Mouse (Mus musculus) gastrocnemius, postnatal 4 days (tissue): ENCODE results near the gene Tmem127. TPM values are rescaled to one million over a fixed set of nuclear protein-coding genes. Genes with fewer than 3 reads are reported as not detected.
"Not testable (repeated sequence)": the region's sequence is repeated elsewhere in the genome, so short reads cannot be mapped to it uniquely, and the experiment has no call there.

Experiments used
- DNase-seq, 2 experiments: peaks; one replicate each; pipeline ENCODE4 v3.0.0; 2021 to 2022; ENCODE audit warnings: low spot score in 2 of 2, mixed read lengths in 2 of 2
- long read RNA-seq, 2 experiments: library from polyadenylated mRNA; stranded (forward); transcript quantifications; one replicate each; pipeline ENCODE4 v2.0.0; 2021
- total RNA-seq, 2 experiments: library from RNA; stranded (reverse); gene quantifications; 2 replicates each; pipeline ENCODE4 v1.2.3; 2021

The Tmem127 gene
- total RNA-seq, result 10 to 100 TPM; 47.9 to 48.5 TPM
- long read RNA-seq, experiment 1, full-length matches to known transcripts, result 7 of 26 reads
- long read RNA-seq, experiment 1, partial matches to known transcripts, result 5 of 26 reads
- long read RNA-seq, experiment 1, other reads (novel, unspliced or antisense), result 14 of 26 reads
- long read RNA-seq, experiment 2, full-length matches to known transcripts, result 16 of 35 reads
- long read RNA-seq, experiment 2, partial matches to known transcripts, result 3 of 35 reads
- long read RNA-seq, experiment 2, other reads (novel, unspliced or antisense), result 16 of 35 reads

DNA sequence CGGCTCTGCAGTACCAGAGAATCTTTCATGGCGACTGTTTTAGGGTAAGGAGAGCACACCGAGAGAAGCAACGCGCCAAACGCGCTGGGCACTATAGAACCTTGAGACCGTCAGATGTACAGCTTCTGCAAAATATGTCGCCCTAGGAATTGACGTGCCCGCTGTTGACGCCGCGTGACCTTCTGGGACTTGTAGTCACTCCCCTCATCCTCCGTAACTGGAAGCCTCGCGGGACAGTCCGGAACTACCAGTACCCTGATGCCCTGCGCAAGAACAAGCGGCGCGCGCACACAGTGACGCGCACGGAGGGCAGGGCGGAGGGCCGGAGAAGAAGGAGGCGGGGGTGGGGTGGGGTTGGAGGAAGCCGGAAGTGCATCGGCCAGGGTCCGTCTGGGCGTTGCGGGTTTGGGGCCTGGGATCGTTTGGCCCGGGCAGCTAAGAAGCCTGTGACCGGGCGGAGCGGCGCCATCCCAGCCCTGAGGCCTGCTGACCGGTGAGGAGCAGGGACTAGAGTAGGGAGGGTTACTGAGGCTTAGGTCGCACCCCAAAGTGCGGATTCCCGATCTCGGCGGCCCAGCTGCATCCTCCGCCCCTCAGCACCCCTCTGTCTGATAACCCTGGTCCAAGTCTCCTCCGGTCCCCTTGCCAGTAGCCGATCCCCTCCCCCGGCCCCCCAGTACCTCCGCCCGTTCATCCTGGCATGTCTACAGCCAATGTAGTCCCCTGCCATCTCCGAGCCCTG, at the start of gene Tmem127, which contains the start of gene Ciao1:
Gene Tmem127, plus strand, starts transcription at position 317 of the 742 bp plus-strand sequence.
Gene Ciao1, minus strand, starts transcription at position 225 of the 742 bp plus-strand sequence.
- peak; percentile 92 to 97 for DNase-seq

DNA sequence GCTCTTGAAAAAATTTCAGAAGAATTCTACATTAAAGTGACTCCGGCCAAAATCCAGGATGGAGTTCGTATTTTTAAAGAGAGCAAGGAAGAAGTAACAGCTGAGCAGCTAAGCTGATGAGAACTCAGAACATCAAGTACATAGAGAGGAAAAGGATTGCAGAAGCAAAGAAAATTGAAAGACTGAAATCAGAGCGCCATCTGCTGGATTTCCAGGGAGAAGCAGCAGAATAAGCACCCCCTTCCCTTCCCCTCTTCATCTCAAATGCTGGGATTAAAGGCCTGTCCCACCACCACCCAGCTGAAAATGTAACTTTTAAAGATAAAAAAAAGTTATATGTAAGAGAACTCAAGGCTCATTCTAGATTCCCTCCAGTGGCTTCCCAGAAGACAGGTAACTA, 42.8 kb upstream of the Tmem127 start:
- DNase-seq, result peak in 1 of 2 experiments; percentile 44

DNA sequence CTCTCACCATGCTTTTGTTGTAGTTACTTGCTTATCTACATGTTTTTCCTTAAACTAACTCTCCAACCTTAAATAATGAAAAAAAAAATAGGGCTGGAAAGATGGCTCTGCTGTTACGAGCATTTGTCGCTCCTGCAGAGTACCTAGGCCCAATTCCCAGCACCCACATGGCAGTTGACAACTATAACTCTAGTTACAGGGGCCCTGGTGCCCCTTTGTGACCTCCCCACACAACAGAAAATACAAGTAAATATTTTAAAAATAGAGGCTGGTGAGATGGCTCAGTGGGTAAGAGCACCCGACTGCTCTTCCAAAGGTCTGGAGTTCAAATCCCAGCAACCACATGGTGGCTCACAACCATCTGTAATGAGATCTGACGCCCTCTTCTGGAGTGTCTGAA, 41.8 kb upstream of the Tmem127 start:
- not testable (repeated sequence) for DNase-seq

DNA sequence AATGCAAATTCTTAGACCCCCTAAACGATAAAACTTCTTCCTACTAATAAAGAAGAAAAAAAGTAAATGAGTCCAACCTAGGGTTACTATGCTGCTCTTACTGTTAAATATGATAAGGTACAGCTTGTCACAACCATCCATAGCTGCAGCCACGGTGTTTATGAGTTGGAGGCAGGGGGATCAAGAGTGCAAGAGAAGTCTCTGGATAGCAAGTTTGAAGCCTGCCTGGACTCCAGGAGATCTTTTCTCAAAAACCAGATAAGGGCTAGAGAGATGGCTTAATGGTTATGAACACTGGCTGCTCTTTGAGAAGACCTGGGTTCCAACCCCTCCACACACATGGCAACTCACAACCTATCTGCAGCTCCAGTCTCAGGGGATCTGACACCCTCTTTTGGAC, 40.8 kb upstream of the Tmem127 start:
- no peak for DNase-seq

DNA sequence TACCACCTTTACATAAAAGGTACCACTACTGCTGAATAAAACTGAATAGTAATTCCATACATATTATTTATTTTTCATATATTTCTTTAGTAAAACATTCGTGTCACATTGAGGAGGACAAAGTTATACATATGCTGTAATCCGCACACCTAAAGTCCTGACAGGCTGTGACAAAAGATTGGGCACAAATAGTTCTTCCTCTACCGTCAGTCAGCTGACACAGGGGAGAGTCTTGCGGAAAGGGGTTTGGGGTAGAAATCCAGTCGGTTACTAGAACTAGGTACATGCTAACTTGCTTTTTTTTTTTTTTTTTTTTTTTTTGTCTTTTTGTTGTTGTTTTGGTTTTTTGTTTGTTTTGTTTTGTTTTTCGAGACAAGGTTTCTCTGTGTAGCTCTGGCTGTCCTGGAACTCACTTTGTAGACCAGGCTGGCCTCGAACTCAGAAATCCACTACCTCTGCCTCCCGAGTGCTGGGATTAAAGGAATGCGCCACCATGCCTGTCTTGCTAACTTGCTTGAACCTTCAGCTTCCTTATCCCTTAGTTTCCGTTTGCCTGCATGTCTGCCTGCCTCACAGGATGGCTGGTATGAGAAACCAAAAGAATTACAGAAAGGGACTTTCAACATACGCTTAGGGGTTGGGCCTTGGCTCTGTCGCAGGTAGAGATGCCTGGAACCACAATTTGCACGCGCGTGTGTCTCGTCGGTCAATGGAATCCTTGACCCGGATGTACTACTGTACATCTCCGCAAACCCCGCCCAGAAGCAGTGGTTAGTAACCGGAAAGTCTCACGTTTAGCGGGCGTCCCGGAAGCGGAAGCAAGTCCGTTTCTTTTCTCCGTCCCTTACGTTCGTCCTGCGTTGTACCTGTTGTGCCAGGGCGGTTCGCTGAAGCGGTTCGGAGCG, 39.9 kb upstream of the Tmem127 start, which contains the start of the genes 1810024B03Rik and Snrnp200:
Gene 1810024B03Rik, minus strand, starts transcription at position 734 of the 905 bp plus-strand sequence.
Gene Snrnp200, plus strand, starts transcription at position 840 of the 905 bp plus-strand sequence.
- peak; percentile 82 to 93 for DNase-seq

DNA sequence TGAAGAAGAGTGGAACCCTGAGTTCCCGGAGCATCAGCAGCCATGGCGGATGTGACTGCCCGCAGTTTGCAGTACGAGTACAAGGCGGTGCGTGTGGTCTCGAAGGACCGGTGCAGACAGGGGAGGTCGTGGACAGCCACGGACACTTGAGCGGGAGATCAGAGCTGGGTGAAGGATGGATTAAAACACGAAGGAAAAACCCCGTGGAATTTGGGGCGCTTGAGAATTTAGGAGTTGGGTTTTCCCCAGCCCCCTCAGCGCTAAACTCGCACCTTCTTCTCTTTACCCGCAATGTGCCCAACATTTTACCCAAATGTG, 39.3 kb upstream of the Tmem127 start:
- no peak for DNase-seq

DNA sequence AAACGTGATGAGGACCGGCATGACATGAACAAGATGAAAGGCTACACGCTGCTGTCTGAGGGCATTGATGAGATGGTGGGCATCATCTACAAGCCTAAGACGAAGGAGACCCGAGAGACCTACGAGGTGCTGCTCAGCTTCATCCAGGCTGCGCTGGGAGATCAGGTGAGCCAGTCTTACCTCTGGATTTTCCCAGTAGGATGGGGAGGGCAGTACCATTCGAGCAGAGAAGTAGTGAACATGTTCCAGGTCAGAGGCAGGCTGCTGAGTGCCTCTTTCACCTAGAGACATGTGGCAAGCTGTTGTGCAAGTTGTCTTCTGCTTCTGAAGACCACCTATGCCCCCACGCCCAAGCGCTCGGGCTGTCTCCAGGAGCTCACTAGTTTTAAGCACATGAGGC, 37.0 kb upstream of the Tmem127 start:
- DNase-seq, result no peak

DNA sequence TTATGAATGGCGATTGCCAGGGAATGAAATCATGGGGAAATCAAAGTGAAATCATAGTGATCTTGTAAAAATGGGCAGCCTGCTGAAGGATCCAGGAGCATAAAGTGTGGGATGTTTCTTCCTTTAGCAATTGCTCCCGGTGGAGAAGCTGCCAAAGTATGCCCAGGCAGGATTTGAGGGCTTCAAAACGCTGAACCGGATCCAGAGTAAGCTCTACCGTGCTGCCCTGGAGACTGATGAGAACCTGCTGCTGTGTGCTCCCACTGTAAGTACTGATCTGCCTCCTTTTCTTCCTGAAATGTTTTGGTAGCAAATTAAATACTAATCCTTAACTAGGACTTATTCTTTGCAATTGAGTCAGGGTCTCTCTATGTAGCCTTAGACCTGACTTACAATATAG, 30.0 kb upstream of the Tmem127 start:
- no peak for DNase-seq

DNA sequence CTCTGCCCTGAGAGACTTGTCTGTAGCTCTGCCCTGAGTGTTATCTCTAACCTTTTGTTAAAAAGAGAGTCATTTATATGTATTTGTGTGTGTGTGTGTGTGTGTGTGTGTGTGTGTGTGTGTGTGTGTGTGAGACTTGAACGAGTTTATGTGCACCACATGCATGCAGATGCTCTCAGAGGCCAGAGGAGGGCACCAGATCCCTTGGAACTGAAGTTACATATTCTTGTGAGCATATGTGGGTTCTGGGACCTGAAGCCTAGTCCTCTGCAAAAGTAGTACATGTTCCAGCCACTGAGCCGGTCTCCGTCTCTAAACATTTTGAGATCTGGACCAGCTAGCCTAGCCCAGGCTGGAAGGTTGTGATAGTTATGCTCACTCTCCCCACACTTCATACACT, 22.4 kb upstream of the Tmem127 start:
- no peak for DNase-seq

DNA sequence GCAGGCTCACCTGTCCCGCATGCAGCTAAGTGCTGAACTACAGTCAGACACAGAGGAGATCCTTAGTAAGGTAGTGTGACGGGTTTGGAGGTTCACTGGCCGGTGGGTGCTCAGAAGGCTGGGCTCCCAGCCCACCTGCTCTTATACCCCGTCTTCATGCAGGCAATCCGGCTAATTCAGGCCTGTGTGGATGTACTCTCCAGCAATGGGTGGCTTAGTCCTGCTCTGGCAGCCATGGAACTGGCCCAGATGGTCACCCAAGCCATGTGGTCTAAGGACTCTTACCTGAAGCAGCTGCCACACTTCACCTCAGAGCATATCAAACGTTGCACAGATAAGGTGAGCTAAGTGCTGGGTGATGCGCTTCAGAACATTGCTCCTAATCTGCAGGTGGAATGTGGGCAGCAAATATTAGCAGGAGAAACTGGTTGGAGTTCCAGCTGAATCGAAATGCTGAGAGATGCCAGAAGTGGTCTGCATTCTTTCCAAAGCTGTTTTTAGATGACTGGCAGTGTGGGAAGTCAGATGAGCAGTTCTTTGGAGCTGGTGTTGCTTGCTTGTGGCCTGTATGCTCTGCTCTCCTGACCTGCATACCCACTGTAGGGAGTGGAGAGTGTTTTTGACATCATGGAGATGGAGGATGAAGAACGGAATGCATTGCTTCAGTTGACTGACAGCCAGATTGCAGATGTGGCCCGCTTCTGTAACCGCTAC, 9.7 kb upstream of the Tmem127 start:
- DNase-seq, result no peak

DNA sequence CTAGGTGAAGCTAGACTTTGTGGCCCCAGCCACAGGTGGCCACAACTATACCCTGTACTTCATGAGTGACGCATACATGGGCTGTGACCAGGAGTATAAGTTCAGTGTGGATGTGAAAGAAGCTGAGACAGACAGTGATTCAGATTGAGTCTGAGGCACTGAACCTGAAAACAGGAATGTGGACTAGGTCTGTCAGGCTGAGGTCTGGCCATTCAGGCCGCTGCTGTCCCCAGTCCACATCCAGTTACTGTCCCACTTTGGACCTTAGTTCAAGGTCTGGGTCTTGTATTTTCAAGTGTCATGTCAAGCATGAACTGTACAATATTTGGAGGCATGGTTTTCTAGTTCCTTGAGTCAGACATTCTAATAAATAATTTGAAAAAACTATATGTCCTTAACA, 7.6 kb upstream of the Tmem127 start:
- DNase-seq, result no peak

DNA sequence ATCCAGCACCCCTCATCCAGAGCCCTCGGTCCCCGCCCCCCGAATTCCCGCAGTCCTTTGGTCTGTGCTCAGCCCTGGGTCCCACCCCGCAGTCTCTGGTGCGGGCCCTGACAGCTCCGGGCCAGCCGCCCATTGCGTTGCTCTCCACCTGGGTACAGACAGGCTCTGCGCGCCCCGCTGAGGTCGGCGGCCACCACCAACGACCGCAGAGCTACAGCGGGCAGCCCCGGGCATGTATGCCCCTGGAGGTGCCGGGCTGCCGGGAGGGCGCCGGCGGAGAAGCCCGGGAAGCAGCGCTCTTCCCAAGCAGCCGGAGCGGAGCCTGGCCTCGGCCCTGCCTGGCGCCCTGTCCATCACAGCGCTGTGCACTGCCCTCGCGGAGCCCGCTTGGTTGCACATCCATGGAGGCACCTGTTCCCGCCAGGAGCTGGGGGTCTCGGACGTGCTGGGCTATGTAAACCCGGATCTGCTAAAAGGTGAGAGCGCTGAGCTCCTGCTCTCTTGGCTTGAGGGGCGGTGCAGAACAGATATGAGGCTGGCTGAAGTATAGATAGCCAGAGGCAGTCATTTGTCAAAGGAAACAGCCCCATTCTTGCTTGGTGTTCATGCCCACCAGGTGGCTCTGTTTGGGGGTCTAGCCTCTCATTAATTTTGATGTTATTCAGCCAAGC, 761 bp downstream of the Tmem127 start:
- DNase-seq, result peak; percentile 25 to 55

DNA sequence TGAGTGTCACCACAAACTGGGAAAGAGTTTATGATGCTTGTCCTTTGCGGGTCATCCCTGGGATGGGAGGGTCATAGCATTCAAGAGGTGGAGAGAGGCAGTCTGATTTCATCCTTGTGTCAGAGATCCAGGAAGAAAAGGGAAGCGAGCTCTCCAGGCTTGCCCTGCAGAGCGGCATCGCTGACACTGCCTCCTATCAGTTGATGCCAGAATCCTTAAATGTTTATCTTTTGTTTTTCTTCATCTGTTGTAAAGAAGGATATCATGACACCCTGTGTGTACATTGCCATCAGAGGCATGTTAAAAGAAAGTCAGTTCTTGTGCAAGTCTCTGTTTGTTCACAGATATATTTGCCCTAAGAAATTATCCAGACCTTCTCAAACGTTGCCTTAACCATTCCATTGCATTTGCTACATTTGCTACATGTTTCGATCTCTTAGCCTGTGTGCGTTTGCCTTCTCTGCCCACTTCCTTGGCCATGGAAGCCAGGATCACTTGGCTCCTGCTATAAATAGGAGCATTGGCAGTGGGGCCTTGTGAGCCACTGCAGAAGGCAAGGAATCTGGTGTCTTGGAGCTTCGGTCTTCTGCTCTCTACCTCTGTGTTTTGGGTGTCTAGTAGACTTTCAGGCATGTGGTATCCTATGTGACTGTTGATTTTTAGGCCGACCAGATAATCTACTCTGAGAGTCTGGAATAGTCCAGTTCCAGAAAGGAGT, 2.7 kb downstream of the Tmem127 start:
- DNase-seq, result no peak

DNA sequence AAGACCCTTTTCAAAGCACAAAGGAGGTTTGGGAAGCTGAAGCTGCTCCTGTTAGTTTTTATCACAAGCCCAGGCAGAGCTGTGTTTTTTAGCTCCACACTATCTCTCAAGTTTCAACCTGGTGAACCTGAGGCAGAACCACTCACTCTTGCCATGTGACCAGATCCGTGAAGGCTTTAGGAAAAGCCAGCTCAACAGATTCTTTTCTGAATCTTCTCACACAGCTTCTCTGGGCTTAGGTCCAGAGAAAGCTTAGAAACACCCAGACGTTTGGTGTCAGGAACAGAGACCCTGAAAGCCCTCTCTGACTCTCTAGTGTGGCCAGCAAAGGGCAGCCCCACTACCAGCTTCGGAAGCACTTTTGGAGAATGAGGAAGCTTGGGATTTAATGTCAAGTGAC, 3.7 kb downstream of the Tmem127 start:
- DNase-seq, result no peak

DNA sequence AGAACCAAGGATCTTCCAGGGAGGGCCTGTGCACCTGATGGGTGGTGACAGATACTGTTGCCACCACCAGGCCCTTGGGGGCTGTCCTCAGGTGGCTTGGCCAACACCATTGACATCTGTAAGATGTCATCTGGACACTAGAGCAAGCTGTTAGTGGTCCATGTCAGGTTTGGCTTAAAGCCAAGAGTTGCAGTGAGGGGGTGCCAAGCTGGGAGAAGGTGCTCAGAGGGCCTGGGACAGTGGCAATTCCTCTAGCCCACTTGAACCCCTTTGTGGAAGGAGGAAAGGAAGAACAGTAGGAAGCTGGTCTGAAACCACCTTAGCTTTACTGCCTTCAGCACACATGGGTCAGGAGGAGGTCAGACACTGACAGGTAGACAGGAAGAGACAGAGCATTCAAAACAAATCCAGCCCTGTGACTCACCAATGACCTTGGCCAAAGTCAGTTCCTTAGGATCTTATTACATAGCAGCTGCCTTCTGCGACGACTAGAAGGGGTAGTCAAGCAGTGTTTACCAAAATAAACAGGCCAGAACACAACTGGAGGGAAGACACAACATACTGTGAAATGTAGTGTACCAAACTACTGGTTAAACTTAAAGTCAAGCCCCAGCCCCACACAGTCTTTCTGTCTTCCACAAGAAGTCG, 4.3 kb downstream of the Tmem127 start:
- DNase-seq, result peak in 1 of 2 experiments; percentile 17

DNA sequence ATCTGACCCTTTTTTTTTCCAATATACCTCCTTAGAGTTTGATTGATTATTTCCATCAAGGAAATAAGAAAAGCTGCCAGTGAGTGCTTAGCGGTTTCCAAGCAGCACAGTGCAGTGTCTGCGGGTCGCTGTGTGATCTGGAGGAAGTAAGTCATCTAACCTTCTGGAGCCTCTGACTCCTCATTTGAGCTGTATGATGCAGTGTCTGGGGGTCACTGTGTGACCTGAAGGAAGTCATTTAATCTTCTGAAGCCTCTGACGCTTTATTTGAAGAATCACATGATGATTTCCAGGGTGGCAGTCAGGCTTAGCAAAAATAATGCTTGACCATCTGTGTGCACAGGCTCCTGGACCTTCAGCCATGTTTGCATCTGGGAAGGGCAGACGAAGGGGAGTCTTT, 5.1 kb downstream of the Tmem127 start:
- no peak for DNase-seq

DNA sequence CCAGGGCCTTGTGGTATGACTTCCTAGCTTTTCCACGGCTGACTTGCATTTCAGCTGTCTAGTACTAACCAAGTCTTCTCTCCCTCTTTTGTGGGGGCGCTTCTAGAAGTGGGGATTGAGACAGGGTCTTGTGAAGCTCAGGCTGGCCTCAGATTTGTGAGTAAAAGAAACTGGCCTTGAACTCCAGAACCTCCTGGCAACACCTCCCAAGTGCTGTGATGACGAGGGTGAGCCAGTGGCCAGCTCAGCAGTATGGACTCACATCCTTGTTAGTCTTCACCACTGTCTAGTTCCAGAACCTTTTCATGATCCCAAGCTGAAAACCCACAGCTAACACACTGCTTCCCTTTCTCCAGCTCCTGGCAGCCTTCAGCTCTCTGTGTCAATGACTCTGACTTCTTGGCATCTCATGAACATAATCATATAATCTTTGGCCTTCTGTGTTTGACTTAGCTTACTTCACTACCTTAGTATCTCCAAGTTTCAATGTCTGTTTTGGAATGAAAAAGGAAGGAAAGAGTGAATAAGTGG, 7.0 kb downstream of the Tmem127 start:
- no peak for DNase-seq

DNA sequence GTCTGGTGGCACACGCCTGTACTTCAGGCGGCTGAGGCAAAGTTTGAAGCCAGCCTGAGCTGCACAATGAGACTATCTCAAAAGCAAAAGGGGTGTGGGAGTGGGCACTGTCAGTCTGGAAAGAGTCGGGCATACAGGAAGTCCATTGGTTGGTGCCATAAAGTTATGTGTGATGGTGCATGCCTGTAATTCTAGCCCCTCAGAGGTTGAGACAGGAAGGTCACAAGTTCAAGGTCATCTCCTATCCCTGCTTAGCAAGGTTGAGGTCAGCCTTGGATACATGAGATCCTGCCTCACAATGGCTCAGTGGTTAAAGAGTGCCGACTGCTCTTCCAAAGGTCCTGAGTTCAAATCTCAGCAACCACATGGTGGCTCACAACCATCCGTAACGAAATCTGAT, 7.6 kb downstream of the Tmem127 start:
- no peak for DNase-seq

DNA sequence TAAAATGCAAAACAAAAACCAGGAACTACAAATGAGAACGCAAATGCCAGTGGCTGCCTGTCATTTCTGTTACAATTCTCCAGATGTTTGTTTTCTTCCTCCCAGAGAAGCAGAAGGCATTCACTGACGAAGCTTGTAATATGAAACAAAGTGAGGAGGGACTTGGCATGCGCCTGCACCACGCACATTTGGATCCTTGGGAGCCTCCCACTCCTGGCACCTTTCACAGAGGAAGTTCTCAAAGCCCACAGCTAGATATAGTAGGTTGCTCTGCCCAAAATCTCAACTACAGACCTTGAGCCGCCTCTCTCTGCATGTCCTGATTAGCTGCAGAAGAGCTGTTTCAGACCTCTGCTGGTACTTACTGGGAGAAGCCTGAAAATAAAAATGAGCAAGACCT, 11.6 kb downstream of the Tmem127 start:
- DNase-seq, result no peak
